Mouse (Mus musculus) A20 (cell line): ENCODE measurements at regions not wholly inside any gene's neighbourhood (a gene's known extent, or its start where the extent isn't known, plus 50 kb on each side); places are given as distances from the start of the nearest gene placed in this dataset.

Source experiments
- DNase-seq: peaks from one replicate; pipeline ENCODE4 v3.0.0-alpha.2; 2011; ENCODE audit warnings: low read depth, low spot score

GRCm38 (mm10) chr1:119259455-119259854 lies 162.6 kb downstream of the Inhbb start:
- no peak for DNase-seq

GRCm38 (mm10) chr1:119256769-119257168 lies 165.3 kb downstream of the Inhbb start:
- no peak for DNase-seq

- DNase-seq: no peak
Observed at GRCm38 (mm10) chr1:119256097-119256473, 166.0 kb downstream of the Inhbb start.

- no peak for DNase-seq
Observed at GRCm38 (mm10) chr1:119255386-119256096, 166.5 kb downstream of the Inhbb start.

- DNase-seq: no peak
Observed at GRCm38 (mm10) chr1:119254928-119255327, 167.1 kb downstream of the Inhbb start.

GRCm38 (mm10) chr1:119253371-119253851 lies 168.6 kb downstream of the Inhbb start:
- DNase-seq: no peak

- DNase-seq: no peak
Observed at GRCm38 (mm10) chr1:119252403-119252802, 169.6 kb downstream of the Inhbb start.

- no peak for DNase-seq
Observed at GRCm38 (mm10) chr1:119251741-119252140, 170.3 kb downstream of the Inhbb start.

GRCm38 (mm10) chr1:119248776-119249495 lies 173.1 kb downstream of the Inhbb start:
- no peak for DNase-seq

- no peak for DNase-seq
Observed at GRCm38 (mm10) chr1:119247117-119247516, 174.9 kb downstream of the Inhbb start.

GRCm38 (mm10) chr1:119238463-119238862 lies 183.6 kb downstream of the Inhbb start:
- DNase-seq: no peak

- no peak for DNase-seq
Observed at GRCm38 (mm10) chr1:119236787-119237186, 183.4 kb upstream of the Gli2 start.

- DNase-seq: no peak
Observed at GRCm38 (mm10) chr1:119234449-119234848, 181.0 kb upstream of the Gli2 start.

- DNase-seq: no peak
Observed at GRCm38 (mm10) chr1:119226996-119227395, 173.6 kb upstream of the Gli2 start.

GRCm38 (mm10) chr1:119223876-119224275 lies 170.5 kb upstream of the Gli2 start:
- no peak for DNase-seq

GRCm38 (mm10) chr1:119221901-119222300 lies 168.5 kb upstream of the Gli2 start:
- DNase-seq: no peak

GRCm38 (mm10) chr1:119221012-119221411 lies 167.6 kb upstream of the Gli2 start:
- no peak for DNase-seq

- DNase-seq: no peak
Observed at GRCm38 (mm10) chr1:119219817-119220216, 166.4 kb upstream of the Gli2 start.

GRCm38 (mm10) chr1:119217387-119217786 lies 164.0 kb upstream of the Gli2 start:
- DNase-seq: no peak

GRCm38 (mm10) chr1:119209607-119210007 lies 156.2 kb upstream of the Gli2 start:
- no peak for DNase-seq

- DNase-seq: no peak
Observed at GRCm38 (mm10) chr1:119202456-119202855, 149.0 kb upstream of the Gli2 start.

GRCm38 (mm10) chr1:119197415-119197700 lies 143.9 kb upstream of the Gli2 start:
- DNase-seq: no peak

- no peak for DNase-seq
Observed at GRCm38 (mm10) chr1:119196674-119197414, 143.4 kb upstream of the Gli2 start.
